Mouse (Mus musculus) G1E (cell line): ENCODE measurements around the gene Nop2. TPM values are rescaled to one million over a fixed set of nuclear protein-coding genes. Genes with fewer than 3 reads are reported as not detected.
A peak's percentile ranks its signal among the peaks of the same experiment; 100 is the strongest.

Experiments
- ATAC-seq: 2 replicates; pipeline ENCODE4 v1.8.0; 2016; ENCODE audit warnings: mild to moderate bottlenecking; ENCODE audit not compliant: insufficient number of reproducible peaks, poor library complexity, low FRiP score, severe bottlenecking; ENCODE audit errors: extremely low read depth
- DNase-seq: peaks from one replicate; pipeline ENCODE4 v3.0.0; 2012; ENCODE audit warnings: low spot score
- H3K27me3 ChIP-seq: 2 replicates; pipeline ENCODE4 v1.6.1; 2012; ENCODE audit warnings: mild to moderate bottlenecking, low read length, inconsistent platforms; ENCODE audit not compliant: insufficient read depth
- H3K36me3 ChIP-seq: replicated peaks from 2 replicates; pipeline ENCODE3; 2012; ENCODE audit warnings: mild to moderate bottlenecking, inconsistent platforms
- H3K4me1 ChIP-seq: 2 replicates; pipeline ENCODE4 v1.6.1; 2012; ENCODE audit warnings: low read depth, low read length, inconsistent platforms, mixed read lengths; ENCODE audit not compliant: insufficient read depth
- H3K4me3 ChIP-seq: 2 replicates; pipeline ENCODE4 v1.5.1; 2012; ENCODE audit warnings: low read depth, mild to moderate bottlenecking, inconsistent platforms, low read length, moderate library complexity, mixed read lengths
- H3K9me3 ChIP-seq: replicated peaks from 2 replicates; pipeline ENCODE4 v1.6.1; 2012; ENCODE audit warnings: inconsistent platforms
- CTCF ChIP-seq: IDR thresholded peaks from 2 replicates; pipeline ENCODE4 v1.5.1; 2012; ENCODE audit warnings: low read depth, low read length, inconsistent platforms, mixed read lengths
- GATA1 ChIP-seq: IDR thresholded peaks from 2 replicates; pipeline ENCODE4 v1.6.1; 2012; ENCODE audit warnings: borderline replicate concordance, low read length, inconsistent platforms, mixed read lengths
- GATA2 ChIP-seq: IDR thresholded peaks from 2 replicates; pipeline ENCODE4 v1.6.1; 2012; ENCODE audit warnings: low read depth, low read length, inconsistent platforms, borderline replicate concordance
- POLR2AphosphoS5 ChIP-seq: IDR thresholded peaks from 2 replicates; pipeline ENCODE4 v1.6.1; 2012; ENCODE audit warnings: low read depth, low read length, inconsistent platforms; ENCODE audit not compliant: insufficient replicate concordance
- TAL1 ChIP-seq: conservative IDR thresholded peaks from 2 replicates; pipeline ENCODE4 v1.6.1; 2012; ENCODE audit warnings: low read depth, low read length, inconsistent platforms, mixed read lengths
- polyA plus RNA-seq: library from polyadenylated mRNA; stranded (reverse); fragments of >175 nt; gene quantifications from 2 replicates; pipeline ENCODE4 v1.2.3, GENCODE M21; 2012
- total RNA-seq, 2 experiments: library from RNA; stranded (forward) in 1 of 2; stranded (reverse) in 1 of 2; fragments of 200-1000 nt in 1 of 2; fragments of >200 nt in 1 of 2; fragmentation: Nextera tagmentation in 1 of 2; gene quantifications; 2 replicates each; pipeline ENCODE4 v1.2.3; 2014 to 2017

Gene Nop2
- total and polyA plus RNA-seq, 3 experiments, result 56.9 to 90.0 (median 87.7) TPM

DNA sequence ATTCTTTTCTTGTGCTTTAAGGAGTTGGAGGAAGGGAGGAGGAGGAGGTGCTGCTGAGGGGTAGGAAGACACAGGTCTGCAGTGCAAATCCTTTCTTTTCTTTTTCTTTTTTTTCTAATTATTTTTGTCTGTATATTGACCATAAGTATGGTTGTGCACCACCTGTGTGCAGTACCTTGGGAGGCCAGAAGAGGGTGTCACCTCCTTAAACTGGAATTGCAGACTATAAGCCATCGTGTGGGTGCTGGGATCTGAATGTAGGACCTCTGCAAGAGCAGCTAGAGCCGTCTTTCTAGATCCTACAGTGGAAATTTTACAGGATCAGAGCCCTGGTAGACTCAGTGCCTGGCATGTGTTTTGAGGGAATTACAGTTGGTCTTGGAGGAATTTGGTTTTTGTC is 24.0 kb upstream of the Nop2 start:
- no peak for ATAC-seq
- no peak for DNase-seq
- Histone ChIP-seq H3K4me1 (peaks cover 16% of the 10 kb centered on the region), H3K9me3 (peaks cover 3% of the 10 kb centered on the region), H3K4me3 (no peak overlapping the region), H3K36me3 (peaks cover 95% of the 10 kb centered on the region), H3K27me3 (no peaks in the 10 kb centered on the region)
- no peak for TF ChIP-seq TAL1
- no peak for TF ChIP-seq GATA1
- TF ChIP-seq GATA2, result no peak
- TF ChIP-seq CTCF, result no peak; the same call in 1 of the 2 replicates
- TF ChIP-seq POLR2AphosphoS5, result no peak

GRCm38 (mm10) chr6:125109371-125109770 is 22.3 kb upstream of the Nop2 start:
- Histone ChIP-seq H3K9me3 (peaks cover 3% of the 10 kb centered on the region), H3K36me3 (peaks cover 99% of the 10 kb centered on the region), H3K27me3 (no peaks in the 10 kb centered on the region), H3K4me1 (peaks cover 8% of the 10 kb centered on the region), H3K4me3 (no peak overlapping the region)
- no peak for TF ChIP-seq GATA2
- DNase-seq (no peak), ATAC-seq (no peak)

DNA sequence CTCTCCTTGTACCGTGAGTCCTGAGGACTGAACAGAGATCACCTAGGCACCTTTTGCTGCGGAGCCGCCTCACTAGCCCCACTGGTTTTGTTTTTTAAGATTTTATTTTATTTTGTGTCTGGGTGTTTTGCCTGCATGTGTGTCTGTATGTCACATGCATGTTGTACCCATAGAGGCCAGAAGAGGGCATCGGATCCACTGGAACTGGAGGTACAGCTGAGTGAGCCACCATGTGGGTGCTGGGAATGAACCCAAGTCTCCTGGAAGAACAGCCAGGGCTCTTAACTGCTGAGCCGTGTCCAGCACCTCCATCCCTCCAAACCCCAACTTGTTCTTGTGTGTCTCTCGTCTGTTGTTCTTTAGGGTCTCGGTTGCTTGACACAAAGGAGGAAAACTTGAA is 20.8 kb upstream of the Nop2 start:
- no peaks in the 10 kb centered on the region for H3K27me3 ChIP-seq
- peaks cover 2% of the 10 kb centered on the region; the same call in 1 of the 2 replicates for H3K4me1 ChIP-seq
- no peak overlapping the region for H3K4me3 ChIP-seq
- peaks cover 3% of the 10 kb centered on the region for H3K9me3 ChIP-seq
- no peak for TF ChIP-seq GATA1
- no peak for DNase-seq
- peaks cover 94% of the 10 kb centered on the region for H3K36me3 ChIP-seq
- ATAC-seq, result no peak

DNA sequence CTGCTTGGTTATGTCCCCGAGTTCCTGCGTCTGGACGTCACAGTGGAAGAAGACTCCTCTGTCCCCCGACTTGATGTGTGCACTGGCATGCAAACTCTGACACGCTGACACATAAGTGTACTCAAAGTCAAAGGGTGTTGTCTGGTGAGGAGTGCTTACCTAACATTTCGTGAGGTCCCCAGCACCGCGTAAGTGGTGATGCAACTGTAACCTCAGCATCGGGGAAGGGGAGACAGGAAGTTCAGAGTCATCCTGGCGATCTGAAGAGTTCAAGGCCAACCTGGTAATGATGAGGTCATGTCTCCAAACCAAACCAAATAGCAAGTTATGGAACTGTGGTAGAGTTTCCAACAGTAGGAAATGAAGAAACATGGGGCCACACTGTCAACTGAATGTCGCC is 19.2 kb upstream of the Nop2 start:
- H3K4me1 ChIP-seq, result no peaks in the 10 kb centered on the region; the same call in 1 of the 2 replicates
- H3K4me3 ChIP-seq, result no peak overlapping the region
- H3K36me3 ChIP-seq, result peaks cover 95% of the 10 kb centered on the region
- no peaks in the 10 kb centered on the region; the same call in 1 of the 2 replicates for H3K9me3 ChIP-seq
- H3K27me3 ChIP-seq, result no peaks in the 10 kb centered on the region
- no peak for ATAC-seq
- no peak for DNase-seq
- no peak for TF ChIP-seq CTCF
- TF ChIP-seq POLR2AphosphoS5, result peak; percentile 71; the same call in 1 of the 2 replicates

DNA sequence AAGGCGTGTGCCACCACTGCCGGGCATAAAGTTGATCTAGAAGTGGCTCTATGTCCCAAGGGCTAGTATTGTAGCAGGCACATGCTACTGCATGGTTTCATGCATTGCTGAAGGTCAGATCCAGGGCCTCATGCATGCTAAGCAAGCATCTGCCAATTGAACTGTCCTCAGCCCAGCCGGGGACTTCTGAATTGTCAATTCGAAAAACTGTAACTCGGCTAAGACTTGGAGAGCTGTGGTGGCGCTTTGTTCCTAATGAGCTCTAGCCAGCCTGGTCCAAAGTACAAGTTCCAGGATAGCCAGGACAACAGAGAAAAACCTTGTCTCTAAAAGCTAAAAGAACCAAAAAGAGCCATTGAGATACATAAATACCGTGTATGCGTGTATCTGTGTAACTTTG is 12.3 kb upstream of the Nop2 start:
- Histone ChIP-seq H3K4me3 (no peak overlapping the region), H3K9me3 (no peaks in the 10 kb centered on the region), H3K27me3 (no peaks in the 10 kb centered on the region), H3K36me3 (peaks cover 94% of the 10 kb centered on the region), H3K4me1 (0 out of 2 replicates have a peak, but pooled peaks cover 2% of the 10 kb centered on the region)
- no peak for ATAC-seq
- TF ChIP-seq TAL1, result no peak
- TF ChIP-seq GATA2, result no peak
- no peak for TF ChIP-seq GATA1
- TF ChIP-seq POLR2AphosphoS5, result no peak
- no peak for TF ChIP-seq CTCF
- no peak for DNase-seq

- no peak for DNase-seq
- ATAC-seq, result no peak
- no peaks in the 10 kb centered on the region for H3K9me3 ChIP-seq
- no peak overlapping the region for H3K4me3 ChIP-seq
- no peaks in the 10 kb centered on the region for H3K27me3 ChIP-seq
- H3K4me1 ChIP-seq, result peaks cover 28% of the 10 kb centered on the region
- H3K36me3 ChIP-seq, result peaks cover 79% of the 10 kb centered on the region
- TF ChIP-seq TAL1 (no peak), GATA2 (no peak)
Observed at GRCm38 (mm10) chr6:125128724-125129123, 3.0 kb upstream of the Nop2 start.

GRCm38 (mm10) chr6:125129710-125130402 is 1.9 kb upstream of the Nop2 start:
- Histone ChIP-seq H3K4me3 (no peak overlapping the region; the same call in 1 of the 2 replicates), H3K27me3 (no peaks in the 10 kb centered on the region), H3K36me3 (peaks cover 79% of the 10 kb centered on the region), H3K9me3 (no peaks in the 10 kb centered on the region), H3K4me1 (peaks cover 39% of the 10 kb centered on the region)
- DNase-seq (no peak), ATAC-seq (no peak)
- TF ChIP-seq CTCF (no peak), TAL1 (no peak), GATA1 (no peak), GATA2 (no peak), POLR2AphosphoS5 (no peak)
